Mouse (Mus musculus): Measurements from ENCODE around the gene Mob2. TPM values are rescaled to one million over a fixed set of nuclear protein-coding genes. Genes with fewer than 3 reads are reported as not detected.

Gene Mob2
- polyA plus RNA-seq, 1 experiment from 2014 or later, result 52.9 TPM

- Histone ChIP-seq H3K36me3 (ENCODE audit: control insufficient read depth, insufficient read depth, low read length) (no peaks in the 10 kb centered on the region; the same call in 1 of the 2 replicates), H3K9me3 (ENCODE audit: control insufficient read depth, low read length) (no peaks in the 10 kb centered on the region), H3K4me3 (ENCODE audit: low read depth, low read length) (no peak overlapping the region), H3K9ac (ENCODE audit: low read length) (no peak overlapping the region), H3K4me2 (ENCODE audit: low read depth, low read length, severe bottlenecking) (no peak overlapping the region), H3K27me3 (ENCODE audit: control insufficient read depth, insufficient read depth, low read length) (no peaks in the 10 kb centered on the region), H3K27ac (ENCODE audit: low read depth, low read length) (no peak overlapping the region), H3K4me1 (replicated peaks; ENCODE audit: control insufficient read depth, insufficient read depth, low read length) (no peaks in the 10 kb centered on the region)
- no peak for DNase-seq (ENCODE audit: low spot score)
- ATAC-seq (replicated peaks; ENCODE audit: low FRiP score), result no peak
Measured at GRCm38 (mm10) chr7:142071717-142072116, 10.9 kb upstream of the Mob2 start.

- H3K4me2 ChIP-seq (ENCODE audit: low read depth, low read length, severe bottlenecking), result peak overlapping the region; percentile 37; the same call in 1 of the 2 replicates
- H3K27ac ChIP-seq (ENCODE audit: low read depth, low read length), result no peak overlapping the region
- 3% methylated on average over 10 of the region's 10 CpGs for WGBS
- H3K9ac ChIP-seq (ENCODE audit: low read length), result no peak overlapping the region
- H3K27me3 ChIP-seq (ENCODE audit: control insufficient read depth, insufficient read depth, low read length), result no peaks in the 10 kb centered on the region
- no peak overlapping the region for H3K4me3 ChIP-seq (ENCODE audit: low read depth, low read length)
- no peaks in the 10 kb centered on the region for H3K4me1 ChIP-seq (replicated peaks; ENCODE audit: control insufficient read depth, insufficient read depth, low read length)
- H3K36me3 ChIP-seq (ENCODE audit: control insufficient read depth, insufficient read depth, low read length), result no peaks in the 10 kb centered on the region; the same call in 1 of the 2 replicates
- ATAC-seq (replicated peaks; ENCODE audit: low FRiP score) (peak; percentile 55; the same call in 1 of the 2 replicates), DNase-seq (ENCODE audit: low spot score) (no peak)
- H3K9me3 ChIP-seq (ENCODE audit: control insufficient read depth, low read length), result no peaks in the 10 kb centered on the region
Measured at GRCm38 (mm10) chr7:142071212-142071578, 10.3 kb upstream of the Mob2 start.

- Histone ChIP-seq H3K4me3 (ENCODE audit: low read depth, low read length) (no peak overlapping the region), H3K27me3 (ENCODE audit: control insufficient read depth, insufficient read depth, low read length) (no peaks in the 10 kb centered on the region), H3K9ac (ENCODE audit: low read length) (no peak overlapping the region), H3K4me2 (ENCODE audit: low read depth, low read length, severe bottlenecking) (peak overlapping the region; percentile 37; the same call in 1 of the 2 replicates), H3K9me3 (ENCODE audit: control insufficient read depth, low read length) (no peaks in the 10 kb centered on the region), H3K27ac (ENCODE audit: low read depth, low read length) (no peak overlapping the region), H3K36me3 (ENCODE audit: control insufficient read depth, insufficient read depth, low read length) (no peaks in the 10 kb centered on the region), H3K4me1 (replicated peaks; ENCODE audit: control insufficient read depth, insufficient read depth, low read length) (no peaks in the 10 kb centered on the region)
- 15% methylated on average over 13 of the region's 13 CpGs for WGBS
- DNase-seq (ENCODE audit: low spot score), result peak; percentile 82
- ATAC-seq (replicated peaks; ENCODE audit: low FRiP score), result peak; percentile 65
Measured at GRCm38 (mm10) chr7:142070458-142071211, 9.8 kb upstream of the Mob2 start.

- no peaks in the 10 kb centered on the region for H3K9me3 ChIP-seq (ENCODE audit: control insufficient read depth, low read length)
- H3K27me3 ChIP-seq (ENCODE audit: control insufficient read depth, insufficient read depth, low read length), result no peaks in the 10 kb centered on the region
- H3K36me3 ChIP-seq (ENCODE audit: control insufficient read depth, insufficient read depth, low read length), result no peaks in the 10 kb centered on the region
- no peak for ATAC-seq (replicated peaks; ENCODE audit: low FRiP score)
- no peak overlapping the region for H3K27ac ChIP-seq (ENCODE audit: low read depth, low read length)
- H3K4me3 ChIP-seq (ENCODE audit: low read depth, low read length), result no peak overlapping the region
- H3K4me2 ChIP-seq (ENCODE audit: low read depth, low read length, severe bottlenecking), result no peak overlapping the region
- no peak for DNase-seq (ENCODE audit: low spot score)
- H3K9ac ChIP-seq (ENCODE audit: low read length), result no peak overlapping the region
- no peaks in the 10 kb centered on the region for H3K4me1 ChIP-seq (replicated peaks; ENCODE audit: control insufficient read depth, insufficient read depth, low read length)
- WGBS, result 62% methylated on average over 4 of the region's 4 CpGs
Measured at GRCm38 (mm10) chr7:142068429-142068828, 7.6 kb upstream of the Mob2 start.

GRCm38 (mm10) chr7:142060185-142060930 is 507 bp downstream of the Mob2 start:
- WGBS, result 2% methylated on average over 64 of the region's 66 CpGs
- peak; percentile 57 for DNase-seq (ENCODE audit: low spot score)

GRCm38 (mm10) chr7:142059024-142059423 is 1.8 kb downstream of the Mob2 start:
- DNase-seq (ENCODE audit: low spot score) (no peak), ATAC-seq (replicated peaks; ENCODE audit: low FRiP score) (no peak)
- WGBS, result 53% methylated on average over 2 of the region's 2 CpGs
- H3K36me3 ChIP-seq (ENCODE audit: control insufficient read depth, insufficient read depth, low read length), result no peaks in the 10 kb centered on the region
- peaks cover 9% of the 10 kb centered on the region for H3K4me1 ChIP-seq (replicated peaks; ENCODE audit: control insufficient read depth, insufficient read depth, low read length)
- no peak overlapping the region for H3K4me2 ChIP-seq (ENCODE audit: low read depth, low read length, severe bottlenecking)
- H3K4me3 ChIP-seq (ENCODE audit: low read depth, low read length), result no peak overlapping the region
- H3K27me3 ChIP-seq (ENCODE audit: control insufficient read depth, insufficient read depth, low read length), result no peaks in the 10 kb centered on the region
- H3K9me3 ChIP-seq (ENCODE audit: control insufficient read depth, low read length), result no peaks in the 10 kb centered on the region
- no peak overlapping the region for H3K27ac ChIP-seq (ENCODE audit: low read depth, low read length)
- H3K9ac ChIP-seq (ENCODE audit: low read length), result no peak overlapping the region

More at GRCm38 (mm10) chr7:142060185-142060930, 507 bp downstream of the Mob2 start:
- Histone ChIP-seq H3K36me3 (ENCODE audit: control insufficient read depth, insufficient read depth, low read length) (no peaks in the 10 kb centered on the region), H3K4me2 (ENCODE audit: low read depth, low read length, severe bottlenecking) (peak overlapping the region; percentile 89), H3K9me3 (ENCODE audit: control insufficient read depth, low read length) (no peaks in the 10 kb centered on the region), H3K27me3 (ENCODE audit: control insufficient read depth, insufficient read depth, low read length) (no peaks in the 10 kb centered on the region), H3K4me1 (replicated peaks; ENCODE audit: control insufficient read depth, insufficient read depth, low read length) (peaks cover 9% of the 10 kb centered on the region), H3K27ac (ENCODE audit: low read depth, low read length) (no peak overlapping the region), H3K9ac (ENCODE audit: low read length) (peak overlapping the region; percentile 84), H3K4me3 (ENCODE audit: low read depth, low read length) (peak overlapping the region; percentile 87)
- ATAC-seq (replicated peaks; ENCODE audit: low FRiP score), result no peak

GRCm38 (mm10) chr7:142057121-142057520 is 3.7 kb downstream of the Mob2 start:
- no peak overlapping the region for H3K4me3 ChIP-seq (ENCODE audit: low read depth, low read length)
- H3K27me3 ChIP-seq (ENCODE audit: control insufficient read depth, insufficient read depth, low read length), result no peaks in the 10 kb centered on the region
- no peak overlapping the region for H3K9ac ChIP-seq (ENCODE audit: low read length)
- H3K4me1 ChIP-seq (replicated peaks; ENCODE audit: control insufficient read depth, insufficient read depth, low read length), result peaks cover 9% of the 10 kb centered on the region
- H3K27ac ChIP-seq (ENCODE audit: low read depth, low read length), result no peak overlapping the region
- no peaks in the 10 kb centered on the region for H3K9me3 ChIP-seq (ENCODE audit: control insufficient read depth, low read length)
- DNase-seq (ENCODE audit: low spot score), result no peak
- WGBS, result 100% methylated on average over 1 of the region's 1 CpGs
- no peak for ATAC-seq (replicated peaks; ENCODE audit: low FRiP score)
- H3K36me3 ChIP-seq (ENCODE audit: control insufficient read depth, insufficient read depth, low read length), result no peaks in the 10 kb centered on the region
- H3K4me2 ChIP-seq (ENCODE audit: low read depth, low read length, severe bottlenecking), result no peak overlapping the region

- peaks cover 9% of the 10 kb centered on the region for H3K4me1 ChIP-seq (replicated peaks; ENCODE audit: control insufficient read depth, insufficient read depth, low read length)
- 83% methylated on average over 1 of the region's 1 CpGs for WGBS
- no peaks in the 10 kb centered on the region for H3K9me3 ChIP-seq (ENCODE audit: control insufficient read depth, low read length)
- DNase-seq (ENCODE audit: low spot score) (no peak), ATAC-seq (replicated peaks; ENCODE audit: low FRiP score) (no peak)
- no peak overlapping the region for H3K9ac ChIP-seq (ENCODE audit: low read length)
- no peak overlapping the region for H3K27ac ChIP-seq (ENCODE audit: low read depth, low read length)
- H3K27me3 ChIP-seq (ENCODE audit: control insufficient read depth, insufficient read depth, low read length), result no peaks in the 10 kb centered on the region
- no peaks in the 10 kb centered on the region for H3K36me3 ChIP-seq (ENCODE audit: control insufficient read depth, insufficient read depth, low read length)
- no peak overlapping the region for H3K4me3 ChIP-seq (ENCODE audit: low read depth, low read length)
- H3K4me2 ChIP-seq (ENCODE audit: low read depth, low read length, severe bottlenecking), result no peak overlapping the region
Measured at GRCm38 (mm10) chr7:142056601-142057061, 4.2 kb downstream of the Mob2 start.

All from forebrain, embryonic 11.5 days (tissue).